In the genomic region with DNA sequence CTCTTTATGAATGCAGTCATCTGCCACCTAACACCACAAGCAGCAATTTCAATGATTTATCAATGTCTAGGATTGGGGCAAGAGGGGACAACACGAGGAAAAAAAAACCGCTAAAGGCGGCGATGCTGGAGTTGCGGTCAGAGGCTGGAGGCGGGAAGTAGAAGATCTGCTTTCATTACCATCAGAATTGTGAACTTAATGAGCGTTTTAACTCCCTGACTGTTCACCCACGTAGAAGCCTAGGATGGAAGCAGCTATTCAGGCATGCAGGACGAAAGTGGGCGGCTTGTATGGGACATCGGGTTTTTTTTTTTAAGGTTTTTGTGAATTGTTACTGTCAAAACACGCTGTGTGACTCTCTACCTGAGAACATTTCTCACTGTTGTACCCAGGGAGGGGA, we compare ENCODE assay signal across 13 mouse cellular contexts. TPM values are rescaled to one million over a fixed set of nuclear protein-coding genes. Genes with fewer than 3 reads are reported as not detected.
DNase-seq lines count a peak whose midpoint lies in the region; ATAC-seq lines count a peak whose summit lies in the region.
"Had no signal": no experiment of that assay in that cellular context is flagged by ENCODE, and none has a peak within 500 bp of the region (broad histone marks: within the 10 kb centered on the region; RNA-seq: fewer than 3 reads in every experiment).

No protein-coding gene starts in this region.

- ATAC-seq in kidney, embryonic 15.5 days (replicated peaks; ENCODE audit: low FRiP score) = no peak
- no peak for ATAC-seq in hindbrain, embryonic 13.5 days (ENCODE audit: low FRiP score)
- ATAC-seq in neural tube, embryonic 12.5 days (ENCODE audit: low FRiP score, low read depth) = no peak

- peak overlapping the region; percentile 17; the same call in 1 of the 2 replicates for H3K4me3 ChIP-seq in kidney, embryonic 15.5 days (replicated peaks)
- H3K4me3 ChIP-seq in hindbrain, embryonic 13.5 days = no peak overlapping the region
- H3K4me3 ChIP-seq in neural tube, embryonic 12.5 days = no peak overlapping the region
- H3K4me3 ChIP-seq: heart, adult 2 months; limb, embryonic 12.5 days; lung, embryonic 15.5 days had no signal

- no peak overlapping the region for H3K9ac ChIP-seq in kidney, embryonic 15.5 days
- 0 out of 2 replicates have a peak overlapping the region, but pooled peaks have one; percentile 10 for H3K9ac ChIP-seq in hindbrain, embryonic 13.5 days
- no peak overlapping the region for H3K9ac ChIP-seq in neural tube, embryonic 12.5 days
- H3K9ac ChIP-seq: limb, embryonic 12.5 days; lung, embryonic 15.5 days had no signal

- peaks cover 12% of the 10 kb centered on the region for H3K4me1 ChIP-seq in kidney, embryonic 15.5 days
- H3K4me1 ChIP-seq in hindbrain, embryonic 13.5 days (replicated peaks) = peaks cover 12% of the 10 kb centered on the region
- peaks cover 3% of the 10 kb centered on the region for H3K4me1 ChIP-seq in neural tube, embryonic 12.5 days
- H3K4me1 ChIP-seq: lung, embryonic 15.5 days had no signal

- peaks cover 11% of the 10 kb centered on the region for H3K27me3 ChIP-seq in kidney, embryonic 15.5 days
- H3K27me3 ChIP-seq in hindbrain, embryonic 13.5 days = peaks cover 13% of the 10 kb centered on the region
- H3K27me3 ChIP-seq in neural tube, embryonic 12.5 days (replicated peaks) = no peaks in the 10 kb centered on the region

- no peaks in the 10 kb centered on the region for H3K36me3 ChIP-seq in kidney, embryonic 15.5 days
- no peaks in the 10 kb centered on the region for H3K36me3 ChIP-seq in hindbrain, embryonic 13.5 days
- H3K36me3 ChIP-seq in neural tube, embryonic 12.5 days = no peaks in the 10 kb centered on the region
- H3K36me3 ChIP-seq: limb, embryonic 12.5 days; lung, embryonic 15.5 days had no signal

- 12% methylated on average over 12 of the region's 12 CpGs for WGBS in kidney, embryonic 15.5 days
- 19% methylated on average over 12 of the region's 12 CpGs for WGBS in hindbrain, embryonic 13.5 days
- WGBS in neural tube, embryonic 12.5 days = 24% methylated on average over 12 of the region's 12 CpGs

- no peak overlapping the region for H3K27ac ChIP-seq in kidney, embryonic 15.5 days
- no peak overlapping the region for H3K27ac ChIP-seq in hindbrain, embryonic 13.5 days
- no peak overlapping the region for H3K27ac ChIP-seq in neural tube, embryonic 12.5 days
- H3K27ac ChIP-seq: heart, adult 2 months; limb, embryonic 12.5 days; lung, embryonic 15.5 days had no signal

- H3K4me2 ChIP-seq in kidney, embryonic 15.5 days = peak overlapping the region; percentile 49
- peak overlapping the region; percentile 40 for H3K4me2 ChIP-seq in hindbrain, embryonic 13.5 days
- peak overlapping the region; percentile 24; the same call in 1 of the 2 replicates for H3K4me2 ChIP-seq in neural tube, embryonic 12.5 days (replicated peaks)
- H3K4me2 ChIP-seq: limb, embryonic 12.5 days; lung, embryonic 15.5 days had no signal

- DNase-seq in kidney, postnatal 4 days = no peak
- DNase-seq in brain, adult 2 months (ENCODE audit: low read depth, low spot score) = peak; percentile 43
- no peak for DNase-seq in heart, postnatal 4 days
- DNase-seq in adipocyte (ENCODE audit: low spot score) = no peak
- no peak for DNase-seq in gastrocnemius, postnatal 10 days
- DNase-seq: heart, adult 2 months; layer of hippocampus, adult 9-11 months; thymus, postnatal 36 days had no signal

- H3K9me3 ChIP-seq in kidney, embryonic 15.5 days (replicated peaks) = no peaks in the 10 kb centered on the region
- H3K9me3 ChIP-seq in hindbrain, embryonic 13.5 days = no peaks in the 10 kb centered on the region
- no peaks in the 10 kb centered on the region for H3K9me3 ChIP-seq in neural tube, embryonic 12.5 days
- H3K9me3 ChIP-seq: limb, embryonic 12.5 days; lung, embryonic 15.5 days had no signal

RNA-seq across cellular contexts. Expression of a gene that starts 3.5 kb away (rescaled TPM):
- polyA plus RNA-seq in kidney, embryonic 15.5 days (2015; fragmentation: Nextera tagmentation; extraction: Ambion mirVana) = 0.10 and 0.32 TPM in 2 replicates
- 0.28 and 0.45 TPM in 2 replicates for polyA plus RNA-seq in hindbrain, embryonic 13.5 days (2015; fragmentation: Nextera tagmentation; extraction: Ambion mirVana)
- polyA plus RNA-seq in neural tube, embryonic 12.5 days (2016; fragmentation: Nextera tagmentation; extraction: Ambion mirVana) = 0.15 and 0.41 TPM in 2 replicates
- not detected for total RNA-seq in heart, postnatal 4 days (2021)
- total RNA-seq in gastrocnemius, postnatal 10 days (2021) = not detected
- total RNA-seq: heart, adult 2 months had no signal
- polyA plus RNA-seq: limb, embryonic 12.5 days had no signal

RNA-seq across cellular contexts. Expression of a gene that starts 23.9 kb away (rescaled TPM):
- 33.1 and 36.2 TPM in 2 replicates for polyA plus RNA-seq in kidney, embryonic 15.5 days (2015; fragmentation: Nextera tagmentation; extraction: Ambion mirVana)
- polyA plus RNA-seq in hindbrain, embryonic 13.5 days (2015; fragmentation: Nextera tagmentation; extraction: Ambion mirVana) = 31.5 and 33.0 TPM in 2 replicates
- 42.7 and 44.0 TPM in 2 replicates for polyA plus RNA-seq in neural tube, embryonic 12.5 days (2016; fragmentation: Nextera tagmentation; extraction: Ambion mirVana)
- 100 to 1,000 TPM; 198 to 205 TPM for total RNA-seq in heart, postnatal 4 days (2021)
- 100 to 1,000 TPM; 115 to 131 TPM for total RNA-seq in gastrocnemius, postnatal 10 days (2021)

RNA-seq across cellular contexts. Expression of a gene that starts 50.4 kb away (rescaled TPM):
- polyA plus RNA-seq in kidney, embryonic 15.5 days (2015; fragmentation: Nextera tagmentation; extraction: Ambion mirVana) = 0.86 and 0.90 TPM in 2 replicates
- 2.6 and 2.9 TPM in 2 replicates for polyA plus RNA-seq in hindbrain, embryonic 13.5 days (2015; fragmentation: Nextera tagmentation; extraction: Ambion mirVana)
- 1.4 and 2.2 TPM in 2 replicates for polyA plus RNA-seq in neural tube, embryonic 12.5 days (2016; fragmentation: Nextera tagmentation; extraction: Ambion mirVana)
- total RNA-seq in heart, postnatal 4 days (2021) = under 1 TPM; 0.14 to 0.59 TPM
- not detected for total RNA-seq in gastrocnemius, postnatal 10 days (2021)
